Mouse (Mus musculus) kidney, adult 10 weeks (tissue): ENCODE measurements around the gene Tcstv3. TPM values are rescaled to one million over a fixed set of nuclear protein-coding genes. Genes with fewer than 3 reads are reported as not detected.

Experiments
- polyA plus RNA-seq: library from polyadenylated mRNA; stranded (reverse); fragments of 350-450 nt; fragmentation: Illumina TruSeq; extraction: RNeasy Lipid Tissue Mini Kit (QIAGEN cat#74804); gene quantifications from one replicate; pipeline ENCODE4 v1.2.3, GENCODE M21; 2014; ENCODE audit warnings: low read depth, low replicate concordance

Tcstv3 gene
- polyA plus RNA-seq, result not detected

DNA sequence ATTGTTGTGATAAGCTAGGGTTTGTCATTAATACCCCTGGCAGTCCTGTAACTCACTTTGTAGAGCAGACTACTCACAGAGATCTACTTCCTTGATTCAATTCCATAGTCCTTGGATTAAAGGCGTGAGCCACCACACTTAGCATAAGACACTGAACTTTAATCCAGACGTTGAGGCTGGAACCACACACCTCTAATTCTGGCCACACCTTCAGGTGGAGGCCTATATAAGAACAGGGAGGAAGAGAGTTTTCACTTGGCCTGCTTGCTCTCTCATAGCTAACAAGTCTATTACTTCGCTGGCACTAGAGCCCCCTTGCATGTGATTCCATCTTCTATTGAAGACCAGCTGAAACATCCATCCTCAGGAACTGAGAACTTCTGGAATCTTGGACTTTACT lies at the start of gene Tcstv3:
TSS of gene Tcstv3 (plus strand) at position 301 of the 400 bp plus-strand sequence.

DNA sequence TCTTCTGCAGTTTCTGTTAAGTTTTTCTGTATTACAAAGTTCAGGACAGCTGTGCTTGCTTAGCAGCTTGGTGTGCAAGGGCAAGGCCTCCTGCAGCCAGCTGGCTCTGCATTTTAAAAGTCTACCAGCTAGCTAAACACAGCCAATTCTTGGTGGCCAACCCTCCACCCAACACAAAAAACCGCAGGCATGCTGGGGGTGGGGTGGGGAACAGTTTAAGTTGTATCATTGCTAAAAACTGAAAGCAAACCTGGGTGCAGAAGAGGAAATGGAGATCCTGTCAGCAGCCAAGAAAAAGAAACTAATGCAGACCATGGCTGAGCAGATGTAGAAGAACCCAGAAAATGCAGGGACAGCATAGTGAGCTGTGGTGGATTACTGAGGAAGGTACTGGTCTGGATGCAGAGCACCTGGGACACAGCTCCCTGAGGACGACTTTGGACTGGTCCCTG lies 16.7 kb upstream of the Tcstv3 start, which contains the start of gene BC147527:
TSS of gene BC147527 (plus strand) at position 402 of the 452 bp plus-strand sequence.

Other genes starting within 250 kb of the Tcstv3 start
- not detected for gene Gm20767, start 176.6 kb upstream of the Tcstv3 start, polyA plus RNA-seq
- not detected for gene Gm21818, start 144.4 kb upstream of the Tcstv3 start, polyA plus RNA-seq
- gene Gm21762, start 100.9 kb upstream of the Tcstv3 start, polyA plus RNA-seq, result not detected
- gene Gm21731, start 77.8 kb upstream of the Tcstv3 start, polyA plus RNA-seq, result not detected
- not detected for gene AF067061, start 53.8 kb upstream of the Tcstv3 start, polyA plus RNA-seq
- gene BC147527, start 16.5 kb upstream of the Tcstv3 start, polyA plus RNA-seq, result not detected